Mouse (Mus musculus): Measurements from ENCODE around the gene Sult1a1. TPM values are rescaled to one million over a fixed set of nuclear protein-coding genes. Genes with fewer than 3 reads are reported as not detected.

Gene Sult1a1
- total RNA-seq, 1 experiment from 2014 or later, result 17.1 TPM

GRCm38 (mm10) chr7:126678545-126679341, 2.5 kb upstream of the Sult1a1 start:
- ATAC-seq (replicated peaks in 1 of 2; ENCODE audit: insufficient read depth in 1 of 2, low FRiP score in 2 of 2, low TSS enrichment in 1 of 2, low read depth in 1 of 2, poor library complexity in 2 of 2, severe bottlenecking in 2 of 2), result no peak

GRCm38 (mm10) chr7:126676631-126677220, 494 bp upstream of the Sult1a1 start:
- no peak for ATAC-seq (replicated peaks in 1 of 2; ENCODE audit: insufficient read depth in 1 of 2, low FRiP score in 2 of 2, low TSS enrichment in 1 of 2, low read depth in 1 of 2, poor library complexity in 2 of 2, severe bottlenecking in 2 of 2)

GRCm38 (mm10) chr7:126675104-126675503, 1.1 kb downstream of the Sult1a1 start:
- no peak for ATAC-seq (replicated peaks in 1 of 2; ENCODE audit: insufficient read depth in 1 of 2, low FRiP score in 2 of 2, low TSS enrichment in 1 of 2, low read depth in 1 of 2, poor library complexity in 2 of 2, severe bottlenecking in 2 of 2)

GRCm38 (mm10) chr7:126672111-126672510, 4.1 kb downstream of the Sult1a1 start:
- ATAC-seq (replicated peaks in 1 of 2; ENCODE audit: insufficient read depth in 1 of 2, low FRiP score in 2 of 2, low TSS enrichment in 1 of 2, low read depth in 1 of 2, poor library complexity in 2 of 2, severe bottlenecking in 2 of 2), result no peak

- ATAC-seq (replicated peaks in 1 of 2; ENCODE audit: insufficient read depth in 1 of 2, low FRiP score in 2 of 2, low TSS enrichment in 1 of 2, low read depth in 1 of 2, poor library complexity in 2 of 2, severe bottlenecking in 2 of 2), result no peak
These were observed 6.1 kb downstream of the Sult1a1 start for GRCm38 (mm10) chr7:126670152-126670551.

GRCm38 (mm10) chr7:126668452-126668851, 7.8 kb downstream of the Sult1a1 start:
- 0 out of 4 replicates have a peak, but pooled peaks of 1 of the 2 experiments have one; percentile 9 for ATAC-seq (replicated peaks in 1 of 2; ENCODE audit: insufficient read depth in 1 of 2, low FRiP score in 2 of 2, low TSS enrichment in 1 of 2, low read depth in 1 of 2, poor library complexity in 2 of 2, severe bottlenecking in 2 of 2)

GRCm38 (mm10) chr7:126667495-126668090, 8.6 kb downstream of the Sult1a1 start:
- no peak for ATAC-seq (replicated peaks in 1 of 2; ENCODE audit: insufficient read depth in 1 of 2, low FRiP score in 2 of 2, low TSS enrichment in 1 of 2, low read depth in 1 of 2, poor library complexity in 2 of 2, severe bottlenecking in 2 of 2)

- no peak for ATAC-seq (replicated peaks in 1 of 2; ENCODE audit: insufficient read depth in 1 of 2, low FRiP score in 2 of 2, low TSS enrichment in 1 of 2, low read depth in 1 of 2, poor library complexity in 2 of 2, severe bottlenecking in 2 of 2)
These were observed 11.0 kb downstream of the Sult1a1 start for GRCm38 (mm10) chr7:126665269-126665668.

- ATAC-seq (replicated peaks in 1 of 2; ENCODE audit: insufficient read depth in 1 of 2, low FRiP score in 2 of 2, low TSS enrichment in 1 of 2, low read depth in 1 of 2, poor library complexity in 2 of 2, severe bottlenecking in 2 of 2), result peak; percentile 53 to 81
These were observed 12.6 kb downstream of the Sult1a1 start for GRCm38 (mm10) chr7:126663646-126664045.

GRCm38 (mm10) chr7:126659771-126660170, 16.5 kb downstream of the Sult1a1 start:
- ATAC-seq (replicated peaks in 1 of 2; ENCODE audit: insufficient read depth in 1 of 2, low FRiP score in 2 of 2, low TSS enrichment in 1 of 2, low read depth in 1 of 2, poor library complexity in 2 of 2, severe bottlenecking in 2 of 2), result no peak

GRCm38 (mm10) chr7:126657522-126657921, 18.7 kb downstream of the Sult1a1 start:
- no peak for ATAC-seq (replicated peaks in 1 of 2; ENCODE audit: insufficient read depth in 1 of 2, low FRiP score in 2 of 2, low TSS enrichment in 1 of 2, low read depth in 1 of 2, poor library complexity in 2 of 2, severe bottlenecking in 2 of 2)

GRCm38 (mm10) chr7:126655695-126656094, 20.5 kb downstream of the Sult1a1 start:
- ATAC-seq (replicated peaks in 1 of 2; ENCODE audit: insufficient read depth in 1 of 2, low FRiP score in 2 of 2, low TSS enrichment in 1 of 2, low read depth in 1 of 2, poor library complexity in 2 of 2, severe bottlenecking in 2 of 2), result peak; percentile 95 to 97

- no peak for ATAC-seq (replicated peaks in 1 of 2; ENCODE audit: insufficient read depth in 1 of 2, low FRiP score in 2 of 2, low TSS enrichment in 1 of 2, low read depth in 1 of 2, poor library complexity in 2 of 2, severe bottlenecking in 2 of 2)
These were observed 22.2 kb downstream of the Sult1a1 start for GRCm38 (mm10) chr7:126653991-126654390.

GRCm38 (mm10) chr7:126650852-126651251, 25.4 kb downstream of the Sult1a1 start:
- ATAC-seq (replicated peaks in 1 of 2; ENCODE audit: insufficient read depth in 1 of 2, low FRiP score in 2 of 2, low TSS enrichment in 1 of 2, low read depth in 1 of 2, poor library complexity in 2 of 2, severe bottlenecking in 2 of 2), result no peak

- peak; percentile 89 to 94 for ATAC-seq (replicated peaks in 1 of 2; ENCODE audit: insufficient read depth in 1 of 2, low FRiP score in 2 of 2, low TSS enrichment in 1 of 2, low read depth in 1 of 2, poor library complexity in 2 of 2, severe bottlenecking in 2 of 2)
These were observed 26.8 kb downstream of the Sult1a1 start, which contains the start of gene Sgf29 for GRCm38 (mm10) chr7:126649231-126650051. TSS of gene Sgf29 (plus strand) at chr7:126649309.

GRCm38 (mm10) chr7:126648486-126648885, 27.7 kb downstream of the Sult1a1 start:
- ATAC-seq (replicated peaks in 1 of 2; ENCODE audit: insufficient read depth in 1 of 2, low FRiP score in 2 of 2, low TSS enrichment in 1 of 2, low read depth in 1 of 2, poor library complexity in 2 of 2, severe bottlenecking in 2 of 2), result no peak

GRCm38 (mm10) chr7:126645708-126646107, 30.5 kb downstream of the Sult1a1 start:
- no peak for ATAC-seq (replicated peaks in 1 of 2; ENCODE audit: insufficient read depth in 1 of 2, low FRiP score in 2 of 2, low TSS enrichment in 1 of 2, low read depth in 1 of 2, poor library complexity in 2 of 2, severe bottlenecking in 2 of 2)

All from hematopoietic stem cell, adult 5-6 weeks (primary cell).